Mouse (Mus musculus) neural tube, embryonic 14.5 days (tissue): ENCODE measurements around the gene Ttc38. TPM values are rescaled to one million over a fixed set of nuclear protein-coding genes. Genes with fewer than 3 reads are reported as not detected.

Experiments
- ATAC-seq: fragments of 200-750 bp; cut with Nextera tagmentation; 2 replicates; pipeline ENCODE4 v1.8.0; 2017; ENCODE audit warnings: low read depth, mild to moderate bottlenecking, moderate TSS enrichment, moderate library complexity
- H3K27ac ChIP-seq: fragments of 300-500 bp; sonication (generic); 2 replicates; pipeline ENCODE4 v1.5.1; 2014; ENCODE audit warnings: low read depth, mild to moderate bottlenecking, control low read depth, low read length, moderate library complexity, mixed read lengths
- H3K27me3 ChIP-seq: fragments of 300-500 bp; sonication (generic); 2 replicates; pipeline ENCODE4 v1.6.1; 2014; ENCODE audit warnings: low read length; ENCODE audit not compliant: control insufficient read depth, insufficient read depth
- H3K36me3 ChIP-seq: fragments of 300-500 bp; sonication (generic); 2 replicates; pipeline ENCODE4 v1.6.1; 2014; ENCODE audit warnings: low read length, mixed read lengths; ENCODE audit not compliant: control insufficient read depth, insufficient read depth
- H3K4me1 ChIP-seq: fragments of 300-500 bp; sonication (generic); 2 replicates; pipeline ENCODE4 v1.6.1; 2014; ENCODE audit warnings: low read length; ENCODE audit not compliant: control insufficient read depth, insufficient read depth
- H3K4me2 ChIP-seq: fragments of 300-500 bp; sonication (generic); 2 replicates; pipeline ENCODE4 v1.6.1; 2014; ENCODE audit warnings: mild to moderate bottlenecking, low read depth, low read length, control low read depth
- H3K4me3 ChIP-seq: fragments of 300-500 bp; sonication (generic); 2 replicates; pipeline ENCODE4 v1.5.1; 2014; ENCODE audit warnings: low read depth, low read length, control low read depth, mixed read lengths
- H3K9ac ChIP-seq: fragments of 300-500 bp; sonication (generic); replicated peaks from 2 replicates; pipeline ENCODE4 v1.6.1; 2014; ENCODE audit warnings: low read depth, mild to moderate bottlenecking, control low read depth, low read length, mixed read lengths
- H3K9me3 ChIP-seq: fragments of 300-500 bp; sonication (generic); 2 replicates; pipeline ENCODE4 v1.6.1; 2016; ENCODE audit warnings: low read length; ENCODE audit not compliant: control insufficient read depth
- WGBS: fragments of 180-500 bp; shearing (Covaris S2); extraction: QIAGEN DNeasy Blood & Tissue Kit; methylation state at CpG from one replicate; pipeline ENCODE4 v1.1.7; 2014; 5-methylcytosine and 5-hydroxymethylcytosine counted together
- polyA plus RNA-seq: library from polyadenylated mRNA; unstranded; fragments of >200 nt; fragmentation: Nextera tagmentation; extraction: Ambion mirVana; gene quantifications from 2 replicates; pipeline ENCODE4 v1.2.1, GENCODE M21; 2014

The Ttc38 gene
- polyA plus RNA-seq, 1 experiment from 2014 or later, result 3.1 TPM

DNA sequence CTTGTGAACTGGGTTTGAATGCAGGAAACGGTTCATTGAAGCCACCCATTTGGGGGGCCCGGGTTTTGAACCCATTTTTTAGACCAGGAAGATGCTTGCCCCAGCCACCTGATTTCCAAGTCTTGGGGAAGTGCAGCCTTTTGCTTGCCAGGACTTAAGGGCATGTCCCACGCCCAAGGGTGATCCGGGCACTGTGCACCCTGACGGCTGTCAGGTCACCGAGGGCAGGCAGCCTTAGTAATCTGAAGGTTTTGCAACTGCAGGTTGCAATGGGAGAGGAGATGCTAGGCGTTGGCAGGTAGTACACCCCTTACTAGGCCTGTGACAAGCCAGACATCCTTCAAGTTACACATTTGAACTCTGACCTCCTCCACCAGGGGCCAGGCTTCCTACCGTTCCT is 493 bp downstream of the Ttc38 start:
- Histone ChIP-seq H3K27ac (no peak overlapping the region), H3K9ac (peak overlapping the region; percentile 75), H3K4me2 (peak overlapping the region; percentile 84), H3K9me3 (no peaks in the 10 kb centered on the region), H3K36me3 (no peaks in the 10 kb centered on the region), H3K27me3 (no peaks in the 10 kb centered on the region), H3K4me3 (peak overlapping the region; percentile 60), H3K4me1 (peaks cover 6% of the 10 kb centered on the region)
- ATAC-seq, result 0 out of 2 replicates have a peak, but pooled peaks have one; percentile 15
- WGBS, result 48% methylated on average over 8 of the region's 8 CpGs

DNA sequence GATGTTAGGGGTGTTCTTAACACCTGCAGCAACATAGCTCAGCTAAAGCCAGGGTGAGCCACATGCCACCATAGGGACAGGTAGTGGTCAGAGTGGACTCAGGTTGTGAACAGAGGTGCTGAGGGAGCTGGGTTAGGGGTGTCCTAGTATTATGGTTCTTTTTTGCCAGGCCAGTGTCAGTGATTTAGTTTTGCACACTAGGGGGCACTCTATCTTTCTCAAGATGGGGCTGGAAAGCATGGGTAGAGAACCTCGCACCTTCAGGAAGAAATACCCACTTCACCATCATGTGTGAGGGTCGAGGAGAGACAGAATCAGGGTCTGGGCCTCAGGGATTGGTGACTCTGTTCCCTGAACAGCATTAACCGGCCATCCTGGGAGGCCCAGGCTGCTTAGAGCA is 3.2 kb downstream of the Ttc38 start:
- Histone ChIP-seq H3K9ac (no peak overlapping the region), H3K36me3 (no peaks in the 10 kb centered on the region), H3K9me3 (no peaks in the 10 kb centered on the region), H3K4me3 (no peak overlapping the region), H3K4me2 (no peak overlapping the region), H3K27me3 (no peaks in the 10 kb centered on the region), H3K4me1 (peaks cover 6% of the 10 kb centered on the region), H3K27ac (no peak overlapping the region)
- 65% methylated on average over 3 of the region's 3 CpGs for WGBS
- ATAC-seq, result no peak

DNA sequence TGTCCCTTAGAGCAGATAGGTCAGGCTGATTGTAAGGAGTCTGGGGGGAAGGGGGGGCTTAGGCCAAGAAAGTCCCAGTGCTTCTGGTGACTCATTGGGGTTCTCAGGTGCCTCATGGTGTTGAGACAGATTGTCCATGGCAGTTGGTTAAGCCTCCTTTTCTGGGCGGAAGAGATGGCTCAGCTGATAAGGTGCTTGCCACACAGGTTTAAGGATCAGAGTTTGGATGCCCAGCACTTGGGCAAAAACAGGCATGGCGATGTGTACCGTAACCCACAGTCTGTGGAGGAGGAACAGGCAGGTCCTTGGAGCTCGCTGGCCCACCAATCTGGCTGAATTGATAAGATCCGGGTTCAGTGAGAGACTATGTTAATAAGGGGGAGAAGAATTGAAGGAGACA is 4.8 kb downstream of the Ttc38 start:
- Histone ChIP-seq H3K9ac (no peak overlapping the region), H3K27me3 (no peaks in the 10 kb centered on the region), H3K4me1 (peaks cover 6% of the 10 kb centered on the region), H3K9me3 (no peaks in the 10 kb centered on the region), H3K36me3 (no peaks in the 10 kb centered on the region), H3K27ac (no peak overlapping the region), H3K4me2 (no peak overlapping the region), H3K4me3 (no peak overlapping the region)
- 98% methylated on average over 5 of the region's 5 CpGs for WGBS
- ATAC-seq, result no peak

DNA sequence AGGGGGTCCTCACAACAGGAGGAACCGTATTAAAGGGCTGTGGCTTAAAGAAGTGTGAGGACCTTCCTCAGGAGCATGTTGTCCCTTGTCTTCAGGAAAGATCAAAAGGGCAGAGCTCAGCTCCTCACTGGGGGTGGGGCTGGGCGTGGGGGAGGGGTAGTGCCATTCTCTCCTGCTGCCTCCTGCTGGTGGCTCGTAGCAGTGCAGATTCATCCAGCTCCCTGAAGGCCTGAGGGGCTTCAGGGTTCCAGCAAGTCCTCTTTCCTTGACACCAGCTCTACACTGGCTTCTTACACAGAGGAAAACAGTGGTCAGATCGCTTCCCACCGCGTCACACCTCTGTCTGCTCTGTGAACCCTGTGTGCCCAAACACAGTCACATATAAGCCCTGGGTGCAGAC is 8.9 kb downstream of the Ttc38 start:
- Histone ChIP-seq H3K4me2 (no peak overlapping the region), H3K4me3 (no peak overlapping the region), H3K27ac (no peak overlapping the region), H3K4me1 (no peaks in the 10 kb centered on the region), H3K36me3 (no peaks in the 10 kb centered on the region), H3K9me3 (no peaks in the 10 kb centered on the region), H3K9ac (no peak overlapping the region), H3K27me3 (no peaks in the 10 kb centered on the region)
- 36% methylated on average over 6 of the region's 6 CpGs for WGBS
- ATAC-seq, result no peak

DNA sequence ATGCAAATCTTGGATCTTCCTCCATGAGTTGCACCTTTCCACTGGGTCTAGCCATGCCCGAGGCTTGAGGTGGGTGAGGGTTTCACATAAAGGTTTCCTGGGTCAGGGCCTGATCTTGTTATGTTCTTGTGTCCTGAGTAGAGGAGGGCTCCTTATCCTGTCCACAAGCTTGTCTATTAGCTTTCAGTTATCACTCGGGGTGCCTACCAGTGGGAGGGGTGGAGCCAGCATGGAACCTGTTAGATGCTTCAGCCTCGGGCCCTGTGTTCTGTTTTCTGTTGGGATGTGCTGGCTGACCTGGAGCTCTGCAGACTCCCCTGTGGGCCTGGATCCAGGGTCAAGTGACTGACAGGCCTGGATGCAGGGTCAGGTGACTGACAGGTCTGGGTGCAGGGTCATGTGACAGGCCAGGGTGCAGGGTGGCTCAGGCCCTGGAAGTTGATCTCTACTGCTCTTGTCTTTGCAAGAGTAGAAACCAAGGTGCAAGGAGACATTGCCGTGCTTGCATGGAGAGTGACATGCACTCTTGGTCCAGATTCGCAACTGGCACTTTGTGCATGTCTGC is 9.8 kb downstream of the Ttc38 start:
- Histone ChIP-seq H3K4me2 (no peak overlapping the region), H3K9me3 (no peaks in the 10 kb centered on the region), H3K27me3 (no peaks in the 10 kb centered on the region), H3K9ac (no peak overlapping the region), H3K36me3 (no peaks in the 10 kb centered on the region), H3K4me1 (no peaks in the 10 kb centered on the region), H3K27ac (no peak overlapping the region), H3K4me3 (no peak overlapping the region)
- no peak for ATAC-seq
- 85% methylated on average over 5 of the region's 5 CpGs for WGBS

DNA sequence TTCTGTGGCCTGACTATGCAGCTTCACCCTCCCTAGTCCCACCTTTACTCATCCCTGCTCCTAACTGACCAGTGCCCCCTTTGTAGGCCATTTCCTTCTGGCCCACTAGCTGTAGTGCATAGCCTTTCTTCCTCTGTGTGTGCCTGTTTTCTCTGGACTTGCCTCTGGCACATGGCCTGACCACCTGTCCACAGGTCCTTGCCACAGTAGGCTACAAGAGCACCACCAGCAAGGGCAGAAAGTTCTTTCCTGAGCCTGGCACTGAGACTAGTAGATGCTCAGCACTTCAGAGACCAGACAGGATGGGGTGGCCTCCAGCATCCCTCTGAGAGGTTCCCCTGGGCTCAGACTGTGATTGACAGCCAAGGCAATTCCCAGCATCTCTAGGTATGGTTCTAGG is 13.0 kb downstream of the Ttc38 start:
- Histone ChIP-seq H3K27ac (no peak overlapping the region), H3K4me3 (no peak overlapping the region), H3K9ac (no peak overlapping the region), H3K27me3 (no peaks in the 10 kb centered on the region), H3K36me3 (no peaks in the 10 kb centered on the region), H3K4me1 (no peaks in the 10 kb centered on the region), H3K4me2 (no peak overlapping the region), H3K9me3 (no peaks in the 10 kb centered on the region)
- no peak for ATAC-seq

DNA sequence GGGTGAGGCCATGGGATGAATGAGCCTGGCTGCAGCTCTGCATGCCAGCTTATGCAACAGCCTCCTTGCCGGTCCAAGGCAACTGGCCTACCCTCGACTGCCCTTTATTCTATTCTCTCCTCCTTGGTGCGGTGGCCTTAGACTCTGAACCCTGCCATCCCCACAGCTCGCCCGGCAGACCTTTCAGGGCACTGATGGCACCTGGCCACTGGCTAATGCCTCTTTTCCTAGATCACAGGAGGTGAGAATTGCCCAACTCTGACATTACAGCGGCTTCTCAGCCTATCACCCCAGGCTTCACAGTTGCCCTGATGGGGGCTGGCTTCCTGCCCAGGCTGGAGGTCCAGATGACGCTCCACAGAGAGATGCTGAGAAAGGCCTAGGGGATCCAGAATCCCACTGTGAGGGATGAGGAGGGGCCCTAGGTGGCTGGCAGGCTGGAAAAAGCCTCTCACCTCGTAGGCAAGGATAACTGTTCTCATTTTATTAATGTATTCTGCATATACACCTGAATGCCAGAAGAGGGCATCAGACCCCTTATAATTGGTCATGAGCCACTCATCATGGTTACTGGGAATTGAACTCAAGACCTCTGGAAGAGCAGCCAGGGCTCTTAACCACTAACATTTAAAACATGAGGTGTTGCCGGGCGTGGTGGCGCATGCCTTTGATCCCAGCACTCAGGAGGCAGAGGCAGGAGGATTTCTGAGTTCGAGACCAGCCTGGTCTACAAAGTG is 19.7 kb downstream of the Ttc38 start:
- 84% methylated on average over 12 of the region's 12 CpGs for WGBS
- ATAC-seq, result no peak
- H3K4me2 ChIP-seq, result no peak overlapping the region
- H3K36me3 ChIP-seq, result no peaks in the 10 kb centered on the region
- no peak overlapping the region for H3K9ac ChIP-seq
- H3K4me3 ChIP-seq, result no peak overlapping the region
- H3K9me3 ChIP-seq, result no peaks in the 10 kb centered on the region
- H3K27ac ChIP-seq, result no peak overlapping the region
- H3K4me1 ChIP-seq, result no peaks in the 10 kb centered on the region
- H3K27me3 ChIP-seq, result no peaks in the 10 kb centered on the region

DNA sequence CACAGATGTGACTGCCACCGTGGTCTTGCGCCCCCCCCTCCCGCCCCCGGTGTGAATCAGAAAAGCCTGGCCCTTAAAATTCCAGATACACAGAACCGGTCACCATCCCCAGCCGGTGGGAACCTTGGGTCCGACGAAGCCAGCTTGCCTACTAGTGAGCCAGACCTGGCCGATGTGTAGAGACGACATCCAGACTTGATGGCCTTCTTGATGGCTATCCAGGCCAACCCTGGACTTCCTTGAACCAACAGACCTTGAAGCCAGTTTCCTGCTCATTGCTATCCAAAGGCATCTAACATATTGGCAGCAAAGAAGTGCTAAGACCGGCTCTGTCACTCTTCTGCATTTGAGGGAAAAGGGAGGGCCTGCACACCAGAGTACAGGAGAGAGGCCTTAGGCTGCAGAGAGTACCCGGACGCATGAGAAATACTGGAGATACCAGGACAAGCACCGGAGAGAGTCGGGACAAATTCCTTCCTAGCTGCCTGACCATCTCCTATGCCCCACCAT is 26.9 kb downstream of the Ttc38 start:
- Histone ChIP-seq H3K4me3 (peak overlapping the region; percentile 58), H3K27ac (peak overlapping the region; percentile 84), H3K27me3 (no peaks in the 10 kb centered on the region), H3K4me1 (peaks cover 5% of the 10 kb centered on the region; the same call in 1 of the 2 replicates), H3K9me3 (no peaks in the 10 kb centered on the region), H3K4me2 (peak overlapping the region; percentile 90), H3K9ac (peak overlapping the region; percentile 81), H3K36me3 (no peaks in the 10 kb centered on the region)
- WGBS, result 7% methylated on average over 15 of the region's 15 CpGs
- peak; percentile 44; the same call in 1 of the 2 replicates for ATAC-seq

DNA sequence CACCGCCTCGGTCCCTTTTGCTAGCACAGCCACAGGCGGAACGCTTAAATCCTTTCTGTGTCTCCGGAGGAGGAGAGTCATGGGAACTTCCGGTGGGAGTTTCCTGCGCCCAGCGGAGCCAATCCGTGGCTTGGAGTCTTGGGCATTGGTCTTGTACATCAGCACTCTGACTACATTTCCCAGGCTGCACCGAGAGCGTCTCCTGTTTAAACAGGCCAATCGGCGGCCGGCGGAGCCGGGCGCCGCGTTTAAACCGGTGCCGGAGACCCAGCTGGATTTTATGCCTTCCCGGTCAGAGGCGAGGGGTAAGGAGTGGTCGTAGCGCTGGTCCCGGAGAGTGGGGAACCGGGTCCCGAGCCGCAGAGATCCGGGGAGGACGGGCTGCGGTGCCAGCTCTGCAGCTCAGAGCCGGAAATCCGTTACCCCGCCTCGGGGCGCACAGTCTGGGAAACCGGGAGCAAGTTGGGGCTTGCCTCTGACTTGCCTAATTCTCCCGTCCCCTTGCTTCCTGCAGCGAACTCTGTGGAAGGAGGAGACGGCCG is 27.5 kb downstream of the Ttc38 start, which contains the start of gene Gtse1:
Gene Gtse1 (plus strand): TSS at position 256 of the 542 bp plus-strand sequence.
- under 1% methylated on average over 42 of the region's 42 CpGs for WGBS

More for the DNA sequence above, 27.5 kb downstream of the Ttc38 start, which contains the start of gene Gtse1:
- Histone ChIP-seq H3K36me3 (no peaks in the 10 kb centered on the region), H3K27me3 (no peaks in the 10 kb centered on the region), H3K9ac (peak within 1 kb of the TSS; percentile 81), H3K4me1 (peaks cover 5% of the 10 kb centered on the region; the same call in 1 of the 2 replicates), H3K4me3 (peak within 1 kb of the TSS; percentile 58), H3K4me2 (peak within 1 kb of the TSS; percentile 90), H3K9me3 (no peaks in the 10 kb centered on the region), H3K27ac (peak within 1 kb of the TSS; percentile 84)
- ATAC-seq, result peak; percentile 99
